Mouse (Mus musculus) bone marrow, adult 2 months (tissue): ENCODE results near the gene Mtfr1l.

ENCODE experiments used
- CTCF ChIP-seq: fragments of 200-500 bp; IDR thresholded peaks from 2 replicates; pipeline ENCODE4 v1.5.1; 2011; ENCODE audit warnings: low read length, control low read depth; ENCODE audit not compliant: control insufficient read depth, insufficient read depth
- POLR2A ChIP-seq: fragments of 200-500 bp; IDR thresholded peaks from 2 replicates; pipeline ENCODE4 v1.6.1; 2011; ENCODE audit warnings: low read depth, mild to moderate bottlenecking, control low read depth, low read length, borderline replicate concordance; ENCODE audit not compliant: control insufficient read depth

- TF ChIP-seq POLR2A = peak; percentile 9; the same call in 1 of the 2 replicates
- no peak for TF ChIP-seq CTCF
These were observed 22.6 kb upstream of the Mtfr1l start for GRCm38 (mm10) chr4:134557626-134558249.
